Mouse (Mus musculus) liver, postnatal 0 days (tissue): ENCODE data around the gene Cd3g. TPM values are rescaled to one million over a fixed set of nuclear protein-coding genes. Genes with fewer than 3 reads are reported as not detected.

Experiments used
- ATAC-seq: fragments of 200-750 bp; cut with Nextera tagmentation; 2 replicates; pipeline ENCODE4 v1.8.0; 2017; ENCODE audit warnings: mild to moderate bottlenecking, moderate library complexity
- DNase-seq: peaks from one replicate; pipeline ENCODE4 v3.0.0-alpha.2; 2016
- H3K27ac ChIP-seq: fragments of 300-500 bp; sonication (generic); 2 replicates; pipeline ENCODE4 v1.5.1; 2014; ENCODE audit warnings: antibody characterized with exemption, moderate library complexity, mild to moderate bottlenecking, low read depth
- H3K27me3 ChIP-seq: fragments of 300-500 bp; sonication (generic); 2 replicates; pipeline ENCODE4 v1.6.1; 2014; ENCODE audit warnings: low read length, control low read depth, mixed read lengths; ENCODE audit not compliant: insufficient read depth
- H3K36me3 ChIP-seq: fragments of 300-500 bp; sonication (generic); replicated peaks from 2 replicates; pipeline ENCODE4 v1.6.1; 2014; ENCODE audit warnings: mild to moderate bottlenecking, control low read depth, low read length, moderate library complexity, mixed read lengths; ENCODE audit not compliant: insufficient read depth
- H3K4me1 ChIP-seq: fragments of 300-500 bp; sonication (generic); 2 replicates; pipeline ENCODE4 v1.6.1; 2014; ENCODE audit warnings: antibody characterized with exemption, mild to moderate bottlenecking, control low read depth; ENCODE audit not compliant: insufficient read depth
- H3K4me2 ChIP-seq: fragments of 300-500 bp; sonication (generic); 2 replicates; pipeline ENCODE4 v1.6.1; 2014; ENCODE audit warnings: low read depth, mild to moderate bottlenecking, low read length, moderate library complexity, mixed read lengths
- H3K4me3 ChIP-seq: fragments of 300-500 bp; sonication (generic); 2 replicates; pipeline ENCODE4 v1.5.1; 2014; ENCODE audit warnings: low read depth, low read length
- H3K9ac ChIP-seq: fragments of 300-500 bp; sonication (generic); replicated peaks from 2 replicates; pipeline ENCODE4 v1.6.1; 2014; ENCODE audit warnings: mild to moderate bottlenecking, moderate library complexity
- H3K9me3 ChIP-seq: fragments of 300-500 bp; sonication (generic); 2 replicates; pipeline ENCODE4 v1.6.1; 2016; ENCODE audit warnings: mild to moderate bottlenecking, control low read depth, low read length, mixed read lengths
- CTCF ChIP-seq: sonication (generic); IDR thresholded peaks from 2 replicates; pipeline ENCODE4 v1.5.1; 2016; ENCODE audit warnings: antibody characterized with exemption, low read depth
- EP300 ChIP-seq: IDR thresholded peaks from 2 replicates; pipeline ENCODE4 v1.6.1; 2016; ENCODE audit warnings: antibody characterized with exemption, low read depth, mild to moderate bottlenecking
- WGBS: fragments of 180-500 bp; shearing (Covaris S2); extraction: QIAGEN DNeasy Blood & Tissue Kit; methylation state at CpG from one replicate; pipeline ENCODE4 v1.1.7; 2014; ENCODE audit not compliant: insufficient replicate concordance; 5-methylcytosine and 5-hydroxymethylcytosine counted together
- polyA plus RNA-seq: library from polyadenylated mRNA; unstranded; fragments of >200 nt; fragmentation: Nextera tagmentation; extraction: Ambion mirVana; gene quantifications from 2 replicates; pipeline ENCODE4 v1.2.1, GENCODE M21; 2015

Gene Cd3g
- polyA plus RNA-seq, 1 experiment from 2014 or later, result 1.8 TPM

- 87% methylated on average over 4 of the region's 4 CpGs for WGBS
These were observed 37.8 kb downstream of the Cd3g start for GRCm38 (mm10) chr9:44942421-44942820.

GRCm38 (mm10) chr9:44941756-44942155 lies 38.5 kb downstream of the Cd3g start:
- ATAC-seq (no peak), DNase-seq (no peak)
- H3K4me3 ChIP-seq, result no peak overlapping the region
- no peaks in the 10 kb centered on the region for H3K27me3 ChIP-seq
- peaks cover 86% of the 10 kb centered on the region for H3K36me3 ChIP-seq
- H3K9me3 ChIP-seq, result no peaks in the 10 kb centered on the region
- H3K4me1 ChIP-seq, result no peaks in the 10 kb centered on the region
- H3K27ac ChIP-seq, result no peak overlapping the region
- 81% methylated on average over 4 of the region's 4 CpGs for WGBS
- no peak overlapping the region for H3K9ac ChIP-seq
- TF ChIP-seq CTCF (no peak), EP300 (no peak)
- H3K4me2 ChIP-seq, result no peak overlapping the region

More at GRCm38 (mm10) chr9:44942421-44942820, 37.8 kb downstream of the Cd3g start:
- no peak for DNase-seq
- H3K4me3 ChIP-seq, result no peak overlapping the region
- peaks cover 86% of the 10 kb centered on the region for H3K36me3 ChIP-seq
- H3K4me2 ChIP-seq, result no peak overlapping the region
- no peaks in the 10 kb centered on the region for H3K9me3 ChIP-seq
- no peak overlapping the region for H3K9ac ChIP-seq
- TF ChIP-seq CTCF (no peak), EP300 (no peak)
- H3K27me3 ChIP-seq, result no peaks in the 10 kb centered on the region
- H3K27ac ChIP-seq, result no peak overlapping the region
- no peaks in the 10 kb centered on the region for H3K4me1 ChIP-seq
- no peak for ATAC-seq

- no peak overlapping the region; the same call in 1 of the 2 replicates for H3K9ac ChIP-seq
- DNase-seq (no peak), ATAC-seq (no peak)
- 0 out of 2 replicates have a peak, but pooled peaks cover 13% of the 10 kb centered on the region for H3K4me1 ChIP-seq
- H3K27ac ChIP-seq, result peak overlapping the region; percentile 97
- 79% methylated on average over 2 of the region's 2 CpGs for WGBS
- H3K27me3 ChIP-seq, result no peaks in the 10 kb centered on the region
- TF ChIP-seq EP300, result no peak
- TF ChIP-seq CTCF, result no peak
- no peaks in the 10 kb centered on the region for H3K9me3 ChIP-seq
- H3K4me2 ChIP-seq, result peak overlapping the region; percentile 80
- H3K4me3 ChIP-seq, result peak overlapping the region; percentile 98
- H3K36me3 ChIP-seq, result 0 out of 2 replicates have a peak, but pooled peaks cover 2% of the 10 kb centered on the region
These were observed 58.7 kb downstream of the Cd3g start for GRCm38 (mm10) chr9:44921543-44921942.

GRCm38 (mm10) chr9:44921123-44921468 lies 59.1 kb downstream of the Cd3g start:
- H3K9ac ChIP-seq, result peak overlapping the region; percentile 99
- H3K27ac ChIP-seq, result peak overlapping the region; percentile 97
- no peak for TF ChIP-seq CTCF
- no peak for TF ChIP-seq EP300
- WGBS, result under 1% methylated on average over 8 of the region's 8 CpGs
- no peaks in the 10 kb centered on the region for H3K27me3 ChIP-seq
- H3K4me3 ChIP-seq, result peak overlapping the region; percentile 98
- H3K9me3 ChIP-seq, result no peaks in the 10 kb centered on the region
- ATAC-seq, result peak; percentile 81
- 0 out of 2 replicates have a peak, but pooled peaks cover 2% of the 10 kb centered on the region for H3K36me3 ChIP-seq
- no peak for DNase-seq
- peak overlapping the region; percentile 80 for H3K4me2 ChIP-seq
- H3K4me1 ChIP-seq, result 0 out of 2 replicates have a peak, but pooled peaks cover 13% of the 10 kb centered on the region

- peak; percentile 86 for DNase-seq
- Histone ChIP-seq H3K4me3 (peak within 1 kb of the TSS; percentile 98), H3K9me3 (no peaks in the 10 kb centered on the region), H3K4me2 (peak within 1 kb of the TSS; percentile 80), H3K9ac (peak within 1 kb of the TSS; percentile 99), H3K27ac (peak within 1 kb of the TSS; percentile 97), H3K36me3 (no peaks in the 10 kb centered on the region), H3K27me3 (no peaks in the 10 kb centered on the region), H3K4me1 (peaks cover 13% of the 10 kb centered on the region; the same call in 1 of the 2 replicates)
- peak; percentile 89 for ATAC-seq
- TF ChIP-seq EP300 (peak; percentile 93), CTCF (no peak)
- WGBS, result under 1% methylated on average over 48 of the region's 48 CpGs
These were observed 59.7 kb downstream of the Cd3g start, which contains the start of gene Atp5l for GRCm38 (mm10) chr9:44920374-44921122. Gene Atp5l, minus strand, starts transcription at chr9:44920742.

GRCm38 (mm10) chr9:44919606-44920005 lies 60.6 kb downstream of the Cd3g start:
- peak overlapping the region; percentile 99 for H3K9ac ChIP-seq
- 28% methylated on average over 2 of the region's 2 CpGs for WGBS
- H3K27me3 ChIP-seq, result no peaks in the 10 kb centered on the region
- peak overlapping the region; percentile 97 for H3K27ac ChIP-seq
- H3K4me2 ChIP-seq, result peak overlapping the region; percentile 80
- no peak for TF ChIP-seq EP300
- TF ChIP-seq CTCF, result no peak
- H3K36me3 ChIP-seq, result no peaks in the 10 kb centered on the region
- H3K4me3 ChIP-seq, result peak overlapping the region; percentile 98
- ATAC-seq, result no peak
- no peak for DNase-seq
- peaks cover 13% of the 10 kb centered on the region; the same call in 1 of the 2 replicates for H3K4me1 ChIP-seq
- H3K9me3 ChIP-seq, result no peaks in the 10 kb centered on the region

Other genes with a start within 250 kb of the Cd3g start
- 1.5 and 2.2 TPM in 2 replicates for gene Phldb1, start 245.2 kb downstream of the Cd3g start, polyA plus RNA-seq
- gene Arcn1, start 212.6 kb downstream of the Cd3g start, polyA plus RNA-seq, result 53.5 and 58.4 TPM in 2 replicates
- 23.6 and 24.5 TPM in 2 replicates for gene Ift46, start 212.5 kb downstream of the Cd3g start, polyA plus RNA-seq
- gene Tmem25, start 181.1 kb downstream of the Cd3g start, polyA plus RNA-seq, result 5.6 and 6.0 TPM in 2 replicates
- 588 and 688 TPM in 2 replicates for gene Ttc36, start 177.4 kb downstream of the Cd3g start, polyA plus RNA-seq
- gene Kmt2a, start 99.1 kb downstream of the Cd3g start, polyA plus RNA-seq, result 1.8 and 2.2 TPM in 2 replicates
- gene Atp5l, start 59.7 kb downstream of the Cd3g start, polyA plus RNA-seq, result 764 and 787 TPM in 2 replicates
- 7.5 and 7.9 TPM in 2 replicates for gene Ube4a, start 14.8 kb downstream of the Cd3g start, polyA plus RNA-seq
- 0.17 and 0.46 TPM in 2 replicates for gene Cd3d, start 1.4 kb upstream of the Cd3g start, polyA plus RNA-seq
- not detected in 2 replicates for gene Cd3e, start 29.2 kb upstream of the Cd3g start, polyA plus RNA-seq
- 13.7 and 15.7 TPM in 2 replicates for gene Mpzl2, start 59.4 kb upstream of the Cd3g start, polyA plus RNA-seq
- 0.99 and 1.4 TPM in 2 replicates for gene Mpzl3, start 74.8 kb upstream of the Cd3g start, polyA plus RNA-seq
- gene Jaml, start 98.8 kb upstream of the Cd3g start, polyA plus RNA-seq, result 0.68 and 0.73 TPM in 2 replicates
- 0.06 and 0.09 TPM in 2 replicates for gene Scn2b, start 137.4 kb upstream of the Cd3g start, polyA plus RNA-seq
- gene Scn4b, start 158.0 kb upstream of the Cd3g start, polyA plus RNA-seq, result 0.73 and 0.82 TPM in 2 replicates
- gene BC049352, start 201.6 kb upstream of the Cd3g start, polyA plus RNA-seq, result 0.14 and 0.15 TPM in 2 replicates
- gene Tmprss4, start 223.7 kb upstream of the Cd3g start, polyA plus RNA-seq, result not detected in 2 replicates